Mouse (Mus musculus): Measurements from ENCODE around the gene Hyal1. TPM values are rescaled to one million over a fixed set of nuclear protein-coding genes. Genes with fewer than 3 reads are reported as not detected.

Gene Hyal1
- polyA plus RNA-seq, 1 experiment from 2014 or later = 5.9 TPM

DNA sequence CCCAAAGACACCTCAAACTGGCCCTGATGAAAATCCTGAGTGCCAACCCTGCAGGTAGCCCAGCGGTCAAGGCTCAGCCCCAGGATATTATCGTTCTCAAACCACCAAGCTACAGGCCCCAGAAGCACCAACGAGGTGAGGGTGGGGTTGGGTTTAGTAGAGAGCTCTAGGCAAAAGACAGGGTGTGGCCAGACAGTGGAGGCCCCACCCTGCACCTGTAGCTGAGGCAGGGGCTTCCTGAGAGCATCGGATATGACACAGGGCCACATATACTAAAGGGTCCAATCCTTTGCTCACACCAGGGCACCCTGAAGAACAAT is 52.6 kb downstream of the Hyal1 start:
- H3K9ac ChIP-seq = peak overlapping the region; percentile 14; the same call in 1 of the 2 replicates
- no peak for ATAC-seq
- peak overlapping the region; percentile 38 for H3K4me2 ChIP-seq (replicated peaks)
- H3K27me3 ChIP-seq (replicated peaks) = no peaks in the 10 kb centered on the region
- 0 out of 2 replicates have a peak, but pooled peaks cover 7% of the 10 kb centered on the region for H3K36me3 ChIP-seq
- no peaks in the 10 kb centered on the region for H3K9me3 ChIP-seq
- H3K4me3 ChIP-seq (replicated peaks) = no peak overlapping the region
- 30% methylated on average over 4 of the region's 4 CpGs for WGBS
- peaks cover 84% of the 10 kb centered on the region for H3K4me1 ChIP-seq (replicated peaks)
- H3K27ac ChIP-seq = peak overlapping the region; percentile 72

DNA sequence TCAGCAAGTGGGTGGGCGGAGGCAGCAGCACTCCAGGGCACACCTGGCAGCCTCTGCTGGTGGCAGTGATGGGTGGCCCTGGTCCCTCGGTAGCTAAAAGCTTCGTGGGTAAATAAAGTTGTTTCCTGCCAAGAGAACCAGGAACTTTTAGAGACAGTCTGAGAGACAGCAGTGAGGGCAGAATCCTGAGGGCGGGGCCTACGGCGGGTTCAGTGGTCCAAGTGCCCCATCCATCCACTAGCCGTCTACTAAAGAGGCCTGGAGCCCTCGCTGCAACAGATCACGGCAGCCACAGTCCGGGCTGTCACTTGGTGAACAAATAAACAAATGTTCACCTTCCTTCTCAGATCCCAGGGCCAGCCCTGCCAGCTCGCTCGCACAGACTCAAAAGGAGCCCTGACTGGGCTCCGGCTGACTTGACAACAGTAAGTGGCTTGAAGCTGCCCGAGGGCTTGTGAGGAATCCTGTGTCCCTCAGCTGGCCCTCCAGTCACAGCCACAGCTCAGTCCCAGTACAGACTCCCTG is 53.2 kb downstream of the Hyal1 start:
- ATAC-seq = no peak

DNA sequence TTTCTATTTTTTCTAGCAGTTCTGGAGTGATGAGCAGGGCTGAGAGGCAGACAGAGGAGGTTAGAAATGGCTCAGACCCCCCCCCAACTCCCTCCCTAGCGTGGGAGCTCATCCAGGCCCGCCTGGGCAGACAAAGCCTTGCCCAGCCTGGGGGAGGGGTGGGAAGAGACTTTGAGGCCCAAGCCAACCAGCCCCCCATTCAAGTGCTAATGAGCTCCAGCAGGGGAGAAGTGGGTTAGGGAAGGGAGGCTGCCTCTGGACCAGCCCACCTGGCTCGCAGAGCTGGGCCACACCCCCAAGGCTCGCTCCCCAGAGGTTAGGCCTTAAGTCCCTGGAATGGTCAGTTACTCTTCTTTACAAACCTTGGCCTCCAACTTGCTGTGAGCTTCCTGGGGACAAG is 53.8 kb downstream of the Hyal1 start:
- H3K4me1 ChIP-seq (replicated peaks) = peaks cover 75% of the 10 kb centered on the region
- 25% methylated on average over 4 of the region's 4 CpGs for WGBS
- H3K27me3 ChIP-seq (replicated peaks) = no peaks in the 10 kb centered on the region
- ATAC-seq = no peak
- peak overlapping the region; percentile 72 for H3K27ac ChIP-seq
- H3K36me3 ChIP-seq = 0 out of 2 replicates have a peak, but pooled peaks cover 4% of the 10 kb centered on the region
- H3K4me2 ChIP-seq (replicated peaks) = peak overlapping the region; percentile 38; the same call in 1 of the 2 replicates
- no peaks in the 10 kb centered on the region for H3K9me3 ChIP-seq
- 0 out of 2 replicates have a peak overlapping the region, but pooled peaks have one; percentile 5 for H3K9ac ChIP-seq
- no peak overlapping the region for H3K4me3 ChIP-seq (replicated peaks)

More for the DNA sequence above, 53.2 kb downstream of the Hyal1 start:
- Histone ChIP-seq H3K4me3 (replicated peaks) (no peak overlapping the region), H3K27me3 (replicated peaks) (no peaks in the 10 kb centered on the region), H3K4me2 (replicated peaks) (peak overlapping the region; percentile 38), H3K9ac (peak overlapping the region; percentile 5; the same call in 1 of the 2 replicates), H3K36me3 (0 out of 2 replicates have a peak, but pooled peaks cover 4% of the 10 kb centered on the region), H3K27ac (peak overlapping the region; percentile 72), H3K9me3 (no peaks in the 10 kb centered on the region), H3K4me1 (replicated peaks) (peaks cover 78% of the 10 kb centered on the region)
- 17% methylated on average over 14 of the region's 14 CpGs for WGBS

Other genes starting within 250 kb of the Hyal1 start
- gene Hemk1, start 238.6 kb upstream of the Hyal1 start, polyA plus RNA-seq (2015; fragmentation: Nextera tagmentation; extraction: Ambion mirVana) = 9.0 and 11.1 TPM in 2 replicates
- gene 6430571L13Rik, start 236.3 kb upstream of the Hyal1 start, polyA plus RNA-seq (2015; fragmentation: Nextera tagmentation; extraction: Ambion mirVana) = 0.28 and 0.40 TPM in 2 replicates
- gene Cacna2d2, start 177.3 kb upstream of the Hyal1 start, polyA plus RNA-seq (2015; fragmentation: Nextera tagmentation; extraction: Ambion mirVana) = 0.29 and 0.34 TPM in 2 replicates
- 42.2 and 43.0 TPM in 2 replicates for gene Tmem115, start 43.0 kb upstream of the Hyal1 start, polyA plus RNA-seq (2015; fragmentation: Nextera tagmentation; extraction: Ambion mirVana)
- 31.2 and 35.8 TPM in 2 replicates for gene Cyb561d2, start 34.7 kb upstream of the Hyal1 start, polyA plus RNA-seq (2015; fragmentation: Nextera tagmentation; extraction: Ambion mirVana)
- 33.9 and 36.9 TPM in 2 replicates for gene Nprl2, start 34.7 kb upstream of the Hyal1 start, polyA plus RNA-seq (2015; fragmentation: Nextera tagmentation; extraction: Ambion mirVana)
- 0.67 and 0.68 TPM in 2 replicates for gene Zmynd10, start 29.6 kb upstream of the Hyal1 start, polyA plus RNA-seq (2015; fragmentation: Nextera tagmentation; extraction: Ambion mirVana)
- 51.7 and 52.7 TPM in 2 replicates for gene Rassf1, start 25.4 kb upstream of the Hyal1 start, polyA plus RNA-seq (2015; fragmentation: Nextera tagmentation; extraction: Ambion mirVana)
- 44.2 and 45.0 TPM in 2 replicates for gene Tusc2, start 13.7 kb upstream of the Hyal1 start, polyA plus RNA-seq (2015; fragmentation: Nextera tagmentation; extraction: Ambion mirVana)
- 81.0 and 87.9 TPM in 2 replicates for gene Hyal2, start 9.0 kb upstream of the Hyal1 start, polyA plus RNA-seq (2015; fragmentation: Nextera tagmentation; extraction: Ambion mirVana)
- 15.1 and 19.1 TPM in 2 replicates for gene Naa80, start 2.0 kb downstream of the Hyal1 start, polyA plus RNA-seq (2015; fragmentation: Nextera tagmentation; extraction: Ambion mirVana)
- gene Hyal3, start 3.9 kb downstream of the Hyal1 start, polyA plus RNA-seq (2015; fragmentation: Nextera tagmentation; extraction: Ambion mirVana) = 0.74 and 0.97 TPM in 2 replicates
- 66.4 and 81.9 TPM in 2 replicates for gene Ifrd2, start 10.7 kb downstream of the Hyal1 start, polyA plus RNA-seq (2015; fragmentation: Nextera tagmentation; extraction: Ambion mirVana)
- gene Sema3b, start 32.3 kb downstream of the Hyal1 start, polyA plus RNA-seq (2015; fragmentation: Nextera tagmentation; extraction: Ambion mirVana) = 34.7 and 37.5 TPM in 2 replicates
- 334 and 335 TPM in 2 replicates for gene Gnai2, start 58.4 kb downstream of the Hyal1 start, polyA plus RNA-seq (2015; fragmentation: Nextera tagmentation; extraction: Ambion mirVana)
- 8.4 and 16.0 TPM in 2 replicates for gene Slc38a3, start 92.6 kb downstream of the Hyal1 start, polyA plus RNA-seq (2015; fragmentation: Nextera tagmentation; extraction: Ambion mirVana)
- gene Gnat1, start 102.8 kb downstream of the Hyal1 start, polyA plus RNA-seq (2015; fragmentation: Nextera tagmentation; extraction: Ambion mirVana) = 0.82 and 1.9 TPM in 2 replicates
- gene Sema3f, start 133.5 kb downstream of the Hyal1 start, polyA plus RNA-seq (2015; fragmentation: Nextera tagmentation; extraction: Ambion mirVana) = 8.9 and 11.2 TPM in 2 replicates
- gene Rbm5, start 194.1 kb downstream of the Hyal1 start, polyA plus RNA-seq (2015; fragmentation: Nextera tagmentation; extraction: Ambion mirVana) = 153 and 154 TPM in 2 replicates